Mouse (Mus musculus): ENCODE data around the gene Fgfr2. TPM values are rescaled to one million over a fixed set of nuclear protein-coding genes. Genes with fewer than 3 reads are reported as not detected.

Gene Fgfr2
- polyA plus RNA-seq, 1 experiment from 2014 or later, result 121 TPM

DNA sequence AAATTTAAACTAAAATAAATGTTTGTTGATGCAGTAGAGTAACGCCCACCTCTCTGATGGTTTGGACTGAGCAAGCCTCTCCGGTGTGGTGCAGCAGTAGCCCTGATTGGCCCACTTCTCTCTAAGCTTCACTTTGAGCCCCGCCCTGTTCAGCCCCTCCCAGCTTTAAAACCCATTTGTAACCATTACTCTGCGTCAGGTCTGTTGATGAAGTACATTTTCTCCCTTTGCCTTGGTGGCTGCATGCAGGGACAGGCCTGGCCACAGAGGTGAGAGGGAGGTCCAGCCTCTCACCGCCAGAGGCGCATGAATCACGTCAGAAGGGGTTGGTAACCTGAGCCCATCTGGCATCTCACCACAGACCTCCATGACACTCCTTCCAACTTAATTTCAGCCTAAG is 1513.5 kb downstream of the Fgfr2 start:
- no peak overlapping the region for H3K4me3 ChIP-seq
- H3K27me3 ChIP-seq, result no peaks in the 10 kb centered on the region
- H3K4me2 ChIP-seq (replicated peaks), result no peak overlapping the region
- no peak overlapping the region for H3K27ac ChIP-seq
- 30% methylated on average over 7 of the region's 7 CpGs for WGBS
- no peak for ATAC-seq (ENCODE audit: insufficient number of reproducible peaks, insufficient read depth, low FRiP score, low TSS enrichment)
- H3K4me1 ChIP-seq, result no peaks in the 10 kb centered on the region
- no peak overlapping the region for H3K9ac ChIP-seq
- no peaks in the 10 kb centered on the region for H3K9me3 ChIP-seq
- H3K36me3 ChIP-seq, result no peaks in the 10 kb centered on the region

DNA sequence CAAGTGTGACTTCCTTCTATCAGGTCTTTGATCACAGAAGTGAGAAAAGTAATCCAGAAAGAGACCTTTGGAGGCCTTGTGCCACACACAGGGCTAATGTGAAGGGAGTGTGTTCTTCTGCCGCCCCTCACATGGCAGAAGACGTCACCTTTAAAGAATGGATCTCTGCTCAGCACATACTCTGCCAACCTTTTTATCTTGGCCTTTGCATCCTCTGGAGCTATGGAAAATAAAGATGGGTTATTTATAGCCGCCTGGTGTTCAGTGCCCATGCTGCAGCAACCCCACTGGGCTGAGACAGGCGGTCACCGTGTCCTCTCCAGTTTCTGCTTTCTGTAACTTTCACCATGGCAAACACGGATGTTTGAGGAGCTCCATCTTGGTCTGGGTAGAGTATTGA is 1515.1 kb downstream of the Fgfr2 start:
- H3K9ac ChIP-seq, result no peak overlapping the region
- ATAC-seq (ENCODE audit: insufficient number of reproducible peaks, insufficient read depth, low FRiP score, low TSS enrichment), result no peak
- 92% methylated on average over 6 of the region's 6 CpGs for WGBS
- H3K4me1 ChIP-seq, result 0 out of 2 replicates have a peak, but pooled peaks cover 2% of the 10 kb centered on the region
- no peaks in the 10 kb centered on the region for H3K27me3 ChIP-seq
- no peak overlapping the region for H3K27ac ChIP-seq
- H3K9me3 ChIP-seq, result no peaks in the 10 kb centered on the region
- H3K4me2 ChIP-seq (replicated peaks), result no peak overlapping the region
- H3K36me3 ChIP-seq, result no peaks in the 10 kb centered on the region
- no peak overlapping the region for H3K4me3 ChIP-seq

DNA sequence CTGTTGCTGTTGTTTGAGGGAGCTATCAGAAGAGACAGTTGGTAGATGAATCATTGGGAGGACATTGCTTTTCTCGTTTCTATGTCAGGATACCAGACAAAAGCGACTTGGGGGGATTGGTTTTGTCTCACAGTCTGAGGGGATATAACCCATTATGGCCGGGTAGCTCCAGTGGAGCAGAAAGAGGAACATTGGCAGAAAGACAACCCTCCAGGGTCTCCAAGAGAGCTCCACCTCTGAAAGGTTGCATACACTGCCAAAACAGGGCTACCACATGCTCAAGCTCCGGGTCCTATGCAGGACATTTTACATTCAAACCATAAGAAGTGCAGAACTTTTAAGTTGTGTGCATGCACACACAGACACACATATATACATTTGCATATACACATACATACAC is 1517.7 kb downstream of the Fgfr2 start:
- H3K36me3 ChIP-seq, result no peaks in the 10 kb centered on the region
- WGBS, result 74% methylated on average over 4 of the region's 4 CpGs

DNA sequence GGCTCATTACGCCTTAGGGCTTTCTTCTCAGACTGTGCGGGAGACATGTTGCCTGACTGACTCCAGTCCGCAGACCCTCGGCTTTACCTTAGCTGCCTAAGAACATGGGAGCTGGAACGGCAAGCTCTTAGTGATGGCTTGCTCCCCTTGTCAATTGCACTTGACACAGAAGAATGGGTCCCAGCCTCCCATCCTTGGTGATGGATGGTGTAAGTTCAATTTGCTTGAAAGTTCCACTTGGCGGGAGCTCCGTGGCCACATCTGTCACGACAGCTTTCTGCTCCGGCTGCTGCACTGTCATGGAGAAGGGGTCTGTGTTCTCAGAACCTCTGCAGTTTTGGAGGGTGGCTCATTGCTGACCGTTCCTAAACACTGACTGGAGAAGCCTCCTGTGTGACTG is 1518.2 kb downstream of the Fgfr2 start:
- no peak overlapping the region for H3K4me2 ChIP-seq (replicated peaks)
- 89% methylated on average over 10 of the region's 10 CpGs for WGBS
- no peaks in the 10 kb centered on the region for H3K36me3 ChIP-seq
- H3K9me3 ChIP-seq, result no peaks in the 10 kb centered on the region
- no peaks in the 10 kb centered on the region for H3K27me3 ChIP-seq
- H3K4me1 ChIP-seq, result 0 out of 2 replicates have a peak, but pooled peaks cover 9% of the 10 kb centered on the region
- ATAC-seq (ENCODE audit: insufficient number of reproducible peaks, insufficient read depth, low FRiP score, low TSS enrichment), result no peak
- no peak overlapping the region for H3K27ac ChIP-seq
- no peak overlapping the region for H3K4me3 ChIP-seq
- no peak overlapping the region for H3K9ac ChIP-seq

More for the DNA sequence above, 1517.7 kb downstream of the Fgfr2 start:
- Histone ChIP-seq H3K9ac (no peak overlapping the region), H3K4me3 (no peak overlapping the region), H3K9me3 (no peaks in the 10 kb centered on the region), H3K4me1 (0 out of 2 replicates have a peak, but pooled peaks cover 9% of the 10 kb centered on the region), H3K27ac (no peak overlapping the region), H3K27me3 (no peaks in the 10 kb centered on the region), H3K4me2 (replicated peaks) (no peak overlapping the region)
- ATAC-seq (ENCODE audit: insufficient number of reproducible peaks, insufficient read depth, low FRiP score, low TSS enrichment), result no peak

DNA sequence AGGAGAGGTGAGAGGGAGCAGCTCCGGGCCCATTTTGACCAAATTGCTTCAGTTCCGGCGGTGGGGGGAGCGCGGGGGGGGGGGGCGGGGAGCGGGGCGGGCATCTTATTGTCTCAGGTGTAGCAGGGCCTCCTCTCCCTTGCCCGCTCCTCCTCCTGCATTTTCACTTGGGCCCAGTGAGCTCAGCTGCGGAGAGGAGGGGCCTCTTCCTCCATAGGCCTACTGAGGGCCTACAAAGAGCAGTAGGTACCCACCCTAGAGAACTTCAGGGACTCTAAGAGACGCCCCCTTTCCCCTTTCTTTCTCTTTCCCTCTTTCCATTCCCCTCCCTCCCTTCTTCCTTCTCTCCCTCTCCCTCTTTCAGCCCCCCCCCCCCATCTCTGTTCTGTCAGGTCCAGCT is 1520.0 kb downstream of the Fgfr2 start:
- Histone ChIP-seq H3K9me3 (no peaks in the 10 kb centered on the region), H3K4me1 (peaks cover 14% of the 10 kb centered on the region; the same call in 1 of the 2 replicates), H3K4me3 (no peak overlapping the region), H3K27ac (no peak overlapping the region), H3K9ac (no peak overlapping the region), H3K4me2 (replicated peaks) (peak overlapping the region; percentile 32; the same call in 1 of the 2 replicates), H3K27me3 (0 out of 2 replicates have a peak, but pooled peaks cover 3% of the 10 kb centered on the region), H3K36me3 (no peaks in the 10 kb centered on the region)
- 7% methylated on average over 10 of the region's 11 CpGs for WGBS
- no peak for ATAC-seq (ENCODE audit: insufficient number of reproducible peaks, insufficient read depth, low FRiP score, low TSS enrichment)

DNA sequence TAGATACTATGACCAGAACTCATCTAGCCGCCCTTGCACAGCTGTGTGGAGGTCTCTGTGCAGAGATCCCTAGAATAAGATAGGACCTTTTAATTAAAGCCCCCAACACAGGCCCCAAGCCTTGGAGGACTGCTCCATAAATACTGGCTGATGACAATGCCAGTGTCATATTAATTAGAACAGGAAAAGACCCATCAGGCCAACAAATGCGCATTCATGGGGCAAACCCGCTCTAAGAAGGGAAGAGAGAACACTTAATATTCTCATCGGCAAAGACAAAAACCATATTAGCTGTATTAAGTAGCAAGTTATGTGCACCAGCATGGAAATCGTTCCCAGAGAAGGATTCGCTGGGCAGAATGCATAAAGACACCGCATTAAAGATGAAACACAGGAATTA is 1521.0 kb downstream of the Fgfr2 start:
- no peaks in the 10 kb centered on the region for H3K36me3 ChIP-seq
- H3K9ac ChIP-seq, result no peak overlapping the region
- no peak overlapping the region for H3K4me2 ChIP-seq (replicated peaks)
- no peak for ATAC-seq (ENCODE audit: insufficient number of reproducible peaks, insufficient read depth, low FRiP score, low TSS enrichment)
- peaks cover 7% of the 10 kb centered on the region; the same call in 1 of the 2 replicates for H3K27me3 ChIP-seq
- H3K4me3 ChIP-seq, result no peak overlapping the region
- H3K9me3 ChIP-seq, result no peaks in the 10 kb centered on the region
- WGBS, result 72% methylated on average over 7 of the region's 7 CpGs
- peaks cover 17% of the 10 kb centered on the region; the same call in 1 of the 2 replicates for H3K4me1 ChIP-seq
- H3K27ac ChIP-seq, result no peak overlapping the region

DNA sequence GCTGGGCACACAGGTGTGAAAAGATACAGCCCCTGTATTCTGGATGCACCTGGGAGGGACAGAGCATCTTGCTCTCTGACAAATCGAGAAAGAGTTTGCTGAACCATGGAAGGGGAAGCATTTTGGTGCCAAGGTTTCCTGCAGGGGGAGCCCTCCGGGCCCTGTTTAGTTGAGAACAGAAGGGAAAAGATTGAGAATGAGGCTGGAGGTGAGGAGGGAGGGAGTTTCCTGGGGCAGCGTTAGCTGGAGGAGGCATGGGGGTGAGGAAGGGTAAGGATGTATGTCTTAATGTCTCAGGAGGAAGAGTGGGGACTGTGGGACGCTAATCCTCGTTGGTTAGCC is 1524.7 kb downstream of the Fgfr2 start:
- Histone ChIP-seq H3K9me3 (no peaks in the 10 kb centered on the region), H3K9ac (peak overlapping the region; percentile 17; the same call in 1 of the 2 replicates), H3K4me3 (no peak overlapping the region), H3K27me3 (peaks cover 7% of the 10 kb centered on the region; the same call in 1 of the 2 replicates), H3K4me1 (peaks cover 17% of the 10 kb centered on the region; the same call in 1 of the 2 replicates), H3K4me2 (replicated peaks) (no peak overlapping the region), H3K27ac (no peak overlapping the region), H3K36me3 (no peaks in the 10 kb centered on the region)
- ATAC-seq (ENCODE audit: insufficient number of reproducible peaks, insufficient read depth, low FRiP score, low TSS enrichment), result no peak
- 4% methylated on average over 5 of the region's 5 CpGs for WGBS

DNA sequence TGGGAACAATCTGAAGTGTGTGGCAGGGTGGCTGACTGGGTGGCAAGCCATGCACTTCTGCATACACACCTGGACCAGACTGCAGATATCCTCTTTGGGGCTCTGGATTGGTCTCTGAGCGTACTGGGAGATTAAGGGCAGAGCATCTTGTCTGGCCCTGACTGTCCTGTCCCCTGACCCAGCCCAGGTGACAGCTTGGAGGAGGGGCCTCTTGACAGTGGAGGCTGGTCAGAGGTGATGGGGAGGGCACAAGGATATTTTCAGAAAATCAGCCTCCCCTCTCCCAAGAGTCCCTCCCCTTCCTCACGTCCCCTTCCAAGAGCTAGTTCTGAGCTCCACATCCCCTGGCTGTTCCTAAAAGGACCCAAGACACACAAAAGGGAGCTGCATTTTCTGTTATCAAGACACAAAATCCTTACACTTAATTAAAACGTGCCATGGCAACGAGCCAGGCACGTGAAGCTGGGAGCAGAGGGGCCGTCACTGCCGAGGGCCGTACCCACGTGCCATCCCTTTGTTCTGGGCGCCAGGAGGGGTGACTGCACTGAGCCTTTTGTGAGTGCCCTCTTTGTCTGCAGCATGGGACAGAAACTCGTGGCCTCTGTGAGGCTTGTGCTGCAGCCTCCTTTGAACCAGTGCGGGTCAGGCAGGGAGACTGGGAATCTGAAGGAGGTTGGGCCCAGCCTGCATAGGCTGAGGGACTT is 1525.2 kb downstream of the Fgfr2 start:
- Histone ChIP-seq H3K4me2 (replicated peaks) (no peak overlapping the region), H3K9me3 (no peaks in the 10 kb centered on the region), H3K9ac (peak overlapping the region; percentile 17; the same call in 1 of the 2 replicates), H3K4me3 (no peak overlapping the region), H3K36me3 (no peaks in the 10 kb centered on the region), H3K27ac (no peak overlapping the region), H3K27me3 (peaks cover 7% of the 10 kb centered on the region; the same call in 1 of the 2 replicates), H3K4me1 (peaks cover 14% of the 10 kb centered on the region; the same call in 1 of the 2 replicates)
- 15% methylated on average over 12 of the region's 12 CpGs for WGBS
- ATAC-seq (ENCODE audit: insufficient number of reproducible peaks, insufficient read depth, low FRiP score, low TSS enrichment), result 0 out of 2 replicates have a peak, but pooled peaks have one; percentile 35

DNA sequence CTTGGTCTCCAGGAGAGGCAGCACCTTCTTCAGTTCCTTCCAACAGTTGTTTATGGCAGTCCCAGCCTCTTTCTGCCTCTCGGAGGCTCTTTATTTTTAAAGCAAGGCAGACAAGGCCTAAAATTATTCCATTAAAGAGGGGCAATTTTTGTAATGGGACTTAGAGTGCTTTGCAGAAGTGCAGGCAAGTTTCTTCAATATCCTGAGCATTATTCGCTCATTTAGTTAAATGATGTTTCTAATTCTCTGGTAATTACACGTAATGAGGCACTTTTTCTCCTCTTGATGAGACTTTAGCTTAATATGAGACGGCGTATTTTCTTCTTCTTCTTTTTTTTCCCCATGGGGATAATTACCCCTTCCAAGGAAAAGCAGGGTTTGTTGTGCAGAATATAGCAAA is 1537.6 kb downstream of the Fgfr2 start:
- Histone ChIP-seq H3K27ac (no peak overlapping the region), H3K27me3 (no peaks in the 10 kb centered on the region), H3K4me3 (no peak overlapping the region), H3K4me1 (no peaks in the 10 kb centered on the region), H3K9me3 (no peaks in the 10 kb centered on the region), H3K36me3 (no peaks in the 10 kb centered on the region), H3K4me2 (replicated peaks) (no peak overlapping the region), H3K9ac (no peak overlapping the region)
- WGBS, result 49% methylated on average over 5 of the region's 5 CpGs
- ATAC-seq (ENCODE audit: insufficient number of reproducible peaks, insufficient read depth, low FRiP score, low TSS enrichment), result no peak

DNA sequence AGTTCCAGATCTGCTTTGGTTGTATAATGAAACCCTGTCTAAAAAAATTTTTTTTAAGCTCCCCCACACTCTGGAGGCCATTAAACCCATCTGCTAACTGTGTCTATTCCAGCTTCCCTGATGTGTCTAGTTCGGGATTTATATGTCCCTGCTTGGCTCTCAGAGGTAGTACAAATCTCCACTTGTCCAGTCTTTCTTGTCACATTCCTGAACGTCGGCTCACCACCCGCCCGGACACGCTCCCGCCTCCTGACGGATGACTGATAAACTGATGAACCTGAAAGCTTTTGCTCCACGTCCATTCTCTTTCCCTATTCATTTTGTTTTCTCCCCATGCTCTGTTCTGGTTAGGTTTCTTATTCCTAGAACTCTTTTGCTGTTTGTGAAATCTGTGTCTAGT is 1541.0 kb downstream of the Fgfr2 start:
- Histone ChIP-seq H3K36me3 (no peaks in the 10 kb centered on the region), H3K4me1 (no peaks in the 10 kb centered on the region), H3K9me3 (no peaks in the 10 kb centered on the region), H3K27ac (no peak overlapping the region), H3K27me3 (no peaks in the 10 kb centered on the region), H3K4me2 (replicated peaks) (no peak overlapping the region), H3K4me3 (no peak overlapping the region), H3K9ac (no peak overlapping the region)
- ATAC-seq (ENCODE audit: insufficient number of reproducible peaks, insufficient read depth, low FRiP score, low TSS enrichment), result no peak
- WGBS, result 78% methylated on average over 9 of the region's 9 CpGs

DNA sequence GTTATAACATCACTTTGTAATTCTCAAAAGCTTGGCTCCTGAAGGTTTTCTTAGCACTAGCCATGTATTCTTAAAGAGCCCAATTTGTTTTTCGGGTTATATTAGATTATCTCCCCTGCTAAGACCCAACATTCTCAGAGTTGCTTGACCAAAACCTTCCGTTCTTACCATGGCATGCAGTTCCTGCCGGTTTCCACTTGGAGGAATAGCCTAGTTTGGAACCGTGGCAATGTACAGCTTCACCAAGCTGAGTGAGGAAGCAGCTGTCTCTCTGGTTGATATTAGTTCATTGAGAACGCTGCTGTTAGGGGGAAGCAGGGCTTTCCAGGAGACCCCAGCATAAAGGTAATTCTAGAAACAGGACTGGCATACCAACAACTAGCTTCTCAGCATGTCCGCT is 1547.9 kb downstream of the Fgfr2 start:
- Histone ChIP-seq H3K4me2 (replicated peaks) (no peak overlapping the region), H3K4me1 (no peaks in the 10 kb centered on the region), H3K27ac (no peak overlapping the region), H3K9ac (no peak overlapping the region), H3K4me3 (no peak overlapping the region), H3K9me3 (no peaks in the 10 kb centered on the region), H3K27me3 (no peaks in the 10 kb centered on the region), H3K36me3 (peaks cover 23% of the 10 kb centered on the region)
- WGBS, result 75% methylated on average over 6 of the region's 6 CpGs
- no peak for ATAC-seq (ENCODE audit: insufficient number of reproducible peaks, insufficient read depth, low FRiP score, low TSS enrichment)

DNA sequence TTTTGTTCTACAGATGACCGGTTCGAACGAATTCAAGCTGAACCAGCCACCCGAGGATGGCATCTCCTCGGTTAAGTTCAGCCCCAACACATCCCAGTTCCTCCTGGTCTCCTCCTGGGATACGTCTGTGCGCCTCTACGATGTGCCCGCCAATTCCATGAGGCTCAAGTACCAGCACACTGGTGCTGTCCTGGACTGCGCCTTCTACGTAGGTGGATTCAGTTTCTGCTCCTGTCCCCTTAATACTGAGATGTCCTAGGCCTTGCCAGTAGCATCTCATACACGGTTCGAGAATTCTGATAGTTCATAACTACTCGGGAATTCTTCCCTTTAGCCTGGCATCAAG is 1562.5 kb downstream of the Fgfr2 start:
- peak; percentile 45; the same call in 1 of the 2 replicates for ATAC-seq (ENCODE audit: insufficient number of reproducible peaks, insufficient read depth, low FRiP score, low TSS enrichment)
- Histone ChIP-seq H3K27ac (peak overlapping the region; percentile 89), H3K4me1 (peaks cover 7% of the 10 kb centered on the region; the same call in 1 of the 2 replicates), H3K4me3 (peak overlapping the region; percentile 81), H3K9ac (peak overlapping the region; percentile 84), H3K4me2 (replicated peaks) (peak overlapping the region; percentile 60), H3K9me3 (no peaks in the 10 kb centered on the region), H3K27me3 (peaks cover 23% of the 10 kb centered on the region), H3K36me3 (peaks cover 24% of the 10 kb centered on the region)
- under 1% methylated on average over 14 of the region's 14 CpGs for WGBS

All from embryonic facial prominence, embryonic 12.5 days (tissue).